Mouse (Mus musculus) limb, embryonic 11.5 days (tissue): ENCODE data around the gene Madcam1. TPM values are rescaled to one million over a fixed set of nuclear protein-coding genes. Genes with fewer than 3 reads are reported as not detected.

Source experiments
- ATAC-seq: fragments of 200-750 bp; cut with Nextera tagmentation; 2 replicates; pipeline ENCODE4 v1.8.0; 2017; ENCODE audit warnings: low read depth; ENCODE audit not compliant: insufficient number of reproducible peaks, low FRiP score, low TSS enrichment
- DNase-seq: peaks from one replicate; pipeline ENCODE4 v3.0.0-alpha.2; 2015; ENCODE audit warnings: low spot score
- H3K27ac ChIP-seq: fragments of 300-500 bp; sonication (generic); replicated peaks from 2 replicates; pipeline ENCODE4 v1.5.1; 2014; ENCODE audit warnings: low read depth, mild to moderate bottlenecking, low read length
- H3K27me3 ChIP-seq: fragments of 300-500 bp; sonication (generic); 2 replicates; pipeline ENCODE4 v1.6.1; 2014; ENCODE audit warnings: mild to moderate bottlenecking, low read length, mixed read lengths; ENCODE audit not compliant: control insufficient read depth, insufficient read depth
- H3K36me3 ChIP-seq: fragments of 300-500 bp; sonication (generic); 2 replicates; pipeline ENCODE4 v1.6.1; 2014; ENCODE audit warnings: mild to moderate bottlenecking, low read length, moderate library complexity, mixed read lengths; ENCODE audit not compliant: control insufficient read depth, insufficient read depth
- H3K4me1 ChIP-seq: fragments of 300-500 bp; sonication (generic); 2 replicates; pipeline ENCODE4 v1.6.1; 2014; ENCODE audit warnings: low read length, mixed read lengths; ENCODE audit not compliant: control insufficient read depth, insufficient read depth
- H3K4me2 ChIP-seq: fragments of 300-500 bp; sonication (generic); 2 replicates; pipeline ENCODE4 v1.6.1; 2014; ENCODE audit warnings: low read depth, mild to moderate bottlenecking, moderate library complexity; ENCODE audit not compliant: severe bottlenecking
- H3K4me3 ChIP-seq: fragments of 300-500 bp; sonication (generic); 2 replicates; pipeline ENCODE4 v1.5.1; 2014; ENCODE audit warnings: low read depth, low read length
- H3K9ac ChIP-seq: fragments of 300-500 bp; sonication (generic); 2 replicates; pipeline ENCODE4 v1.6.1; 2014; ENCODE audit warnings: mild to moderate bottlenecking, low read length
- H3K9me3 ChIP-seq: fragments of 300-500 bp; sonication (generic); 2 replicates; pipeline ENCODE4 v1.6.1; 2016; ENCODE audit warnings: low read length; ENCODE audit not compliant: control insufficient read depth
- WGBS: fragments of 180-500 bp; shearing (Covaris S2); extraction: QIAGEN DNeasy Blood & Tissue Kit; methylation state at CpG from one replicate; pipeline ENCODE4 v1.1.7; 2014; 5-methylcytosine and 5-hydroxymethylcytosine counted together
- polyA plus RNA-seq: library from polyadenylated mRNA; unstranded; fragments of >200 nt; fragmentation: Nextera tagmentation; extraction: Ambion mirVana; gene quantifications from 2 replicates; pipeline ENCODE4 v1.2.1, GENCODE M21; 2014

Gene Madcam1
- polyA plus RNA-seq, 1 experiment from 2014 or later: 5.6 TPM

- H3K9me3 ChIP-seq: no peaks in the 10 kb centered on the region
- H3K27ac ChIP-seq: no peak overlapping the region
- WGBS: 86% methylated on average over 5 of the region's 5 CpGs
- H3K27me3 ChIP-seq: no peaks in the 10 kb centered on the region
- peak overlapping the region; percentile 14; the same call in 1 of the 2 replicates for H3K4me3 ChIP-seq
- H3K36me3 ChIP-seq: peaks cover 28% of the 10 kb centered on the region
- peaks cover 18% of the 10 kb centered on the region for H3K4me1 ChIP-seq
- ATAC-seq (no peak), DNase-seq (no peak)
- H3K4me2 ChIP-seq: peak overlapping the region; percentile 84
- H3K9ac ChIP-seq: no peak overlapping the region; the same call in 1 of the 2 replicates
These were observed 41.6 kb downstream of the Madcam1 start for GRCm38 (mm10) chr10:79705951-79706350.

GRCm38 (mm10) chr10:79706406-79707094, 42.2 kb downstream of the Madcam1 start:
- H3K4me3 ChIP-seq: peak overlapping the region; percentile 14; the same call in 1 of the 2 replicates
- no peak overlapping the region for H3K27ac ChIP-seq
- H3K9ac ChIP-seq: peak overlapping the region; percentile 13; the same call in 1 of the 2 replicates
- DNase-seq (no peak), ATAC-seq (no peak)
- H3K9me3 ChIP-seq: no peaks in the 10 kb centered on the region
- no peaks in the 10 kb centered on the region for H3K27me3 ChIP-seq
- peaks cover 30% of the 10 kb centered on the region for H3K36me3 ChIP-seq
- peaks cover 15% of the 10 kb centered on the region for H3K4me1 ChIP-seq
- H3K4me2 ChIP-seq: peak overlapping the region; percentile 84; the same call in 1 of the 2 replicates
- 91% methylated on average over 5 of the region's 5 CpGs for WGBS

GRCm38 (mm10) chr10:79707162-79707561, 42.8 kb downstream of the Madcam1 start:
- WGBS: 91% methylated on average over 1 of the region's 1 CpGs
- peaks cover 15% of the 10 kb centered on the region for H3K4me1 ChIP-seq
- H3K4me2 ChIP-seq: no peak overlapping the region
- H3K27me3 ChIP-seq: no peaks in the 10 kb centered on the region
- H3K9ac ChIP-seq: no peak overlapping the region; the same call in 1 of the 2 replicates
- H3K9me3 ChIP-seq: no peaks in the 10 kb centered on the region
- DNase-seq (no peak), ATAC-seq (no peak)
- peaks cover 33% of the 10 kb centered on the region for H3K36me3 ChIP-seq
- no peak overlapping the region for H3K4me3 ChIP-seq
- no peak overlapping the region for H3K27ac ChIP-seq

- H3K4me2 ChIP-seq: no peak overlapping the region
- peaks cover 33% of the 10 kb centered on the region for H3K36me3 ChIP-seq
- H3K4me3 ChIP-seq: no peak overlapping the region
- 71% methylated on average over 4 of the region's 4 CpGs for WGBS
- DNase-seq: no peak
- peaks cover 15% of the 10 kb centered on the region for H3K4me1 ChIP-seq
- no peak overlapping the region for H3K27ac ChIP-seq
- no peak for ATAC-seq
- H3K9ac ChIP-seq: no peak overlapping the region
- H3K9me3 ChIP-seq: no peaks in the 10 kb centered on the region
- H3K27me3 ChIP-seq: no peaks in the 10 kb centered on the region
These were observed 43.4 kb downstream of the Madcam1 start for GRCm38 (mm10) chr10:79707759-79708158.

- WGBS: 91% methylated on average over 21 of the region's 21 CpGs
- Histone ChIP-seq H3K4me1 (peaks cover 15% of the 10 kb centered on the region), H3K4me2 (no peak overlapping the region)
These were observed 44.3 kb downstream of the Madcam1 start for GRCm38 (mm10) chr10:79708668-79709067.

GRCm38 (mm10) chr10:79709307-79709706, 44.9 kb downstream of the Madcam1 start:
- Histone ChIP-seq H3K36me3 (peaks cover 33% of the 10 kb centered on the region), H3K9me3 (no peaks in the 10 kb centered on the region), H3K27ac (no peak overlapping the region), H3K9ac (no peak overlapping the region), H3K27me3 (0 out of 2 replicates have a peak, but pooled peaks cover 4% of the 10 kb centered on the region), H3K4me3 (no peak overlapping the region), H3K4me1 (peaks cover 15% of the 10 kb centered on the region), H3K4me2 (no peak overlapping the region)
- DNase-seq (no peak), ATAC-seq (no peak)
- WGBS: 80% methylated on average over 7 of the region's 7 CpGs

More at GRCm38 (mm10) chr10:79708668-79709067, 44.3 kb downstream of the Madcam1 start:
- H3K9me3 ChIP-seq: no peaks in the 10 kb centered on the region
- DNase-seq (no peak), ATAC-seq (no peak)
- H3K27ac ChIP-seq: no peak overlapping the region
- no peaks in the 10 kb centered on the region for H3K27me3 ChIP-seq
- H3K4me3 ChIP-seq: no peak overlapping the region
- no peak overlapping the region for H3K9ac ChIP-seq
- H3K36me3 ChIP-seq: peaks cover 33% of the 10 kb centered on the region

GRCm38 (mm10) chr10:79712029-79712428, 47.7 kb downstream of the Madcam1 start:
- DNase-seq (no peak), ATAC-seq (peak; percentile 14; the same call in 1 of the 2 replicates)
- H3K9ac ChIP-seq: no peak overlapping the region
- H3K4me3 ChIP-seq: no peak overlapping the region
- H3K4me1 ChIP-seq: peaks cover 2% of the 10 kb centered on the region
- H3K27ac ChIP-seq: no peak overlapping the region
- peaks cover 28% of the 10 kb centered on the region for H3K27me3 ChIP-seq
- H3K4me2 ChIP-seq: no peak overlapping the region
- peaks cover 30% of the 10 kb centered on the region for H3K36me3 ChIP-seq
- H3K9me3 ChIP-seq: no peaks in the 10 kb centered on the region
- WGBS: 90% methylated on average over 1 of the region's 1 CpGs

GRCm38 (mm10) chr10:79712499-79713126, 48.3 kb downstream of the Madcam1 start:
- H3K27me3 ChIP-seq: peaks cover 34% of the 10 kb centered on the region
- DNase-seq: peak; percentile 86
- H3K4me2 ChIP-seq: no peak overlapping the region
- 0 out of 2 replicates have a peak, but pooled peaks have one; percentile 23 for ATAC-seq
- peaks cover 8% of the 10 kb centered on the region for H3K4me1 ChIP-seq
- WGBS: 14% methylated on average over 4 of the region's 6 CpGs
- H3K9ac ChIP-seq: no peak overlapping the region
- H3K4me3 ChIP-seq: no peak overlapping the region
- no peaks in the 10 kb centered on the region for H3K9me3 ChIP-seq
- H3K36me3 ChIP-seq: peaks cover 27% of the 10 kb centered on the region
- H3K27ac ChIP-seq: no peak overlapping the region
